Mouse (Mus musculus) left cerebral cortex, postnatal 36 days (tissue): ENCODE data around the gene Egln3. TPM values are rescaled to one million over a fixed set of nuclear protein-coding genes. Genes with fewer than 3 reads are reported as not detected.

Source experiments
- DNase-seq, 2 experiments: peaks; one replicate each; pipeline ENCODE4 v3.0.0; 2021 to 2022; ENCODE audit warnings: low spot score in 2 of 2, mixed read lengths in 1 of 2
- intact Hi-C: fragments of 180-260 bp; cut with DNase I; formaldehyde crosslinking; loops from one replicate; pipeline ENCODE4 v1.15.1; 2025
- total RNA-seq, 2 experiments: library from RNA; stranded (reverse); gene quantifications; 2 replicates each; pipeline ENCODE4 v1.2.3; 2021

Gene Egln3
- total RNA-seq, 2 experiments from 2014 or later = 9.1 to 9.9 TPM

- intact Hi-C loops = no loop called here
- no peak for DNase-seq
Observed at GRCm38 (mm10) chr12:54205731-54206130, 2.1 kb upstream of the Egln3 start.

GRCm38 (mm10) chr12:54205195-54205594, 1.5 kb upstream of the Egln3 start:
- intact Hi-C loops = no loop called here
- DNase-seq = no peak

- DNase-seq = peak; percentile 14 to 39
- intact Hi-C loops = no loop called here
Observed at GRCm38 (mm10) chr12:54202765-54203655, 650 bp downstream of the Egln3 start.

- DNase-seq = no peak
- intact Hi-C loops = no loop called here
Observed at GRCm38 (mm10) chr12:54202276-54202675, 1.4 kb downstream of the Egln3 start.

DNA sequence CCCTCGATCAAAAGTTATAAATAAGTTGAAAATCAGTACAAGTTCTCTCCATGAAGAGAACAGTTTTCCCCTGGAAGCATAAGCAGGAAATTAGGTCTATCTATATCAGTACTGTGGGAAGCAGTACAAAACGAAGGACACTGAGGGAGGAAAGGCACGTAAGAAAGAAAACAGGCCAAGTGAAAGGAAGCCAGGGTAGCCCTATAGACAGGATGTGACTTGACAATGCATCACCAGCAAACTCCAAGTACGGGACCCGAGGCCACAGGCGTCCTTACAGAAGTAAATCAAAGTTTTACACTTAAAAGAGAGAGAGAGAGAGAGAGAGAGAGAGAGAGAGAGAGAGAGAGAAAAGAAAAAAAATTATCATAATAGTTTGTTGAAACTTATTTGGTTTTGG, 2.8 kb downstream of the Egln3 start:
- no peak for DNase-seq
- intact Hi-C loops = no loop called here

- DNase-seq = no peak
- intact Hi-C loops = no loop called here
Observed at GRCm38 (mm10) chr12:54200172-54200571, 3.5 kb downstream of the Egln3 start.

DNA sequence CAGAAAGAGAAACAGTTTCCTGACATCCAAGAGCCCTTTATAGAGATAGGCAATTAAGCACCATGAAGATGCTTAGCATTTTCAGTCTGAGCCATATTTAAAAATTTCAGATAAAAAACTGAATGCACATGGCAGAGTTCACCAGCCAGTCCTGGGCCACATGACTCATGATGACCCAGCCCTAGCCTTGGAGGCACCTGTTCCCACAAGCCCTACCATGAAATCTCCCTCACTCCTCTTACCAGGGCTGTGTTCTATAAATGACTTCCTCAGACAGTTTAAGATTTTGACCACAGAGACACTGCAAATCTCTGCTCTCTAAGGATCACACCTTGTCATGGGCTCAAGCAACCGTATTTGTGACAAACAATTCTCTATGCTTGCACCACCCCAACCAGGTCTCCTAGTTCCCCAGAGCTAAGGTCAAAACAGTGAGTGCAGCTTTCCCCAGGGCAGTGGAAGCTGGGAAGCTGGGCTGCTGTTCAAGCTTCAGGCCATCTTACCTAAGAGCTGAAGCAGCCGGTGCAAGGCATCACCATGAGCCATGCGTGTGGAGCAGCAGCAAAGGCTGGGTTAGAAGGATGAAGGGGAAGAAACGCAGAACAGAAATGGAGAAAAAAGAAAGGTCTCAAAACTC, 5.3 kb downstream of the Egln3 start:
- DNase-seq = no peak
- intact Hi-C loops = loop anchor here (10.0 kb wide), 1 partner anchor 156 kb away; no protein-coding TSS in a partner anchor

GRCm38 (mm10) chr12:54197849-54198248, 5.8 kb downstream of the Egln3 start:
- intact Hi-C loops = loop anchor here (10.0 kb wide), 1 partner anchor 157 kb away; no protein-coding TSS in a partner anchor
- DNase-seq = no peak

DNA sequence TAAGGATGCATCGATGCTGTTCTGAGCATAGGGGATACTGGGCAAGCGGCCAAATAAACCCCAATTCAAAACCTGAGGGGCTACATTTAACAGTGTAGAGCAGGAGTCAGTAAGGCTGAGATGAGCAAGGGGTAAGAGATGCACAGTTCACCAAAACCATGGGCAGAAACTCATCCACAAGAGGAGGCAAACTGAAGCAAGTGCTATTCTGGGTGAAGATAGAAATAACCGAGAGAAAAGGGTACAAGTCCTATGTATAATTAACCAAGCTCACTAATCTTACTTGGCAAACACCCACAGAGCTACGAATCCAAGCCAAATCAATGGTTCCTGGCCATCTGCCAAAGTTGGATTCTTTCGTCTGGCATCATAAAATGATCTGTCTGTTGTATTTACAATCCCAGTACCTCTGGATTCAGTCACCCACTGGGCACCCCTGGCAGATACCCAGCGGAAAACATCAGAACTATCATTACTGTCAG, 6.3 kb downstream of the Egln3 start:
- DNase-seq = no peak
- intact Hi-C loops = loop anchor here (10.0 kb wide), 1 partner anchor 157 kb away; no protein-coding TSS in a partner anchor

- DNase-seq = no peak
- intact Hi-C loops = loop anchor here (10.0 kb wide), 1 partner anchor 158 kb away; no protein-coding TSS in a partner anchor
Observed at GRCm38 (mm10) chr12:54196881-54197280, 6.8 kb downstream of the Egln3 start.

- no peak for DNase-seq
- intact Hi-C loops = loop anchor here (10.0 kb wide), 1 partner anchor 161 kb away; no protein-coding TSS in a partner anchor
Observed at GRCm38 (mm10) chr12:54194159-54194558, 9.5 kb downstream of the Egln3 start.

DNA sequence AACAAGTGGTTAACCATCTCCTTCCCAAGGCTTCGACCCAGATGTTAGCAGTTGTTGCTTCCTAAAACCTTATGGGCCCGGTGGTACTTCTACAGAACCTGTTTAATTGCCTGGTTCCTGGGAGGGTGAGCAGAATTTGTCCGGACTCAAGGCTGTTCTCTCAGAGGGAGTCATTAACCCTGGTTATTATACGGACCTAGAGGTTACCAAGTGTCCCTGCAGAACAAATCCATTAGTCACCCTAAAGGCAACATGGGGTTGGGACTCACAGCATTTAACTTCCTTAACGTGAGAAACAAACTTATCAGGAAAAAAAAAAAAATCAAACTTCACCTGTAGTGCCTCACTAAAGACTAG, 11.4 kb downstream of the Egln3 start:
- DNase-seq = no peak
- intact Hi-C loops = loop anchor here (10.0 kb wide), 1 partner anchor 163 kb away; no protein-coding TSS in a partner anchor

DNA sequence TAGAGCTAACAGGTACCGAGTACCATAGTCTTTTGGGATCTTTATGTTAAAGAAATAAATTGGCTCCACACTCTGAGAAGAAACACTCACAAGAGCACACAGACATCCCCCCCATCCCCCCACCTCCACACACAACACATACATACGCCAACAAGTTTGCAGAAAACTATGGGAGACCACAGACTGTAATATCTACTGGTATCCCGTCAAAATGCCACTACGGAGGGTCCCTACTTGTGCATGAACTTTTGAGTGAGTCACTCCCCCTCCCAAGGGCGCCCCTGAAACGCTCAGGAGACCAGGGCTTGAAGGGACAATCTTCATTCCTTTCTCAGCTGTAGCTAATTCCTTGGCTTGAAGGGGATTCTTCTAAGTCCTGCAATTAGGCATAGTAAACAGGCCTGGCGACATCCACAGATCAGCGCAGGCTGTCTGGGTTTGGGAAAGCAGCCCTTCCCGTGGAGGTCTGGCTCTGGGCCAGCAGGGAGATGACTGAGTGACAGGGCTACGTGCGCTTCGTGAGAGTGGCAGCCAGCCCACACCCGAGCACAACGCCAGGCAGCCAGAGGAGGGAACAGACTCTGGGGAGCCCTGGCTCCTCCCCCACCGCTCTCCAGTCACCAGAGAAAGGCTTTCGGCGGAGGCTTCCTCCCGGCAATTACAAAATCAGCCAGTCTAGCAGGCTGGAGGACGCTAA, 11.9 kb downstream of the Egln3 start:
- intact Hi-C loops = loop anchor here (10.0 kb wide), 1 partner anchor 163 kb away; no protein-coding TSS in a partner anchor
- DNase-seq = peak; percentile 75 to 76

DNA sequence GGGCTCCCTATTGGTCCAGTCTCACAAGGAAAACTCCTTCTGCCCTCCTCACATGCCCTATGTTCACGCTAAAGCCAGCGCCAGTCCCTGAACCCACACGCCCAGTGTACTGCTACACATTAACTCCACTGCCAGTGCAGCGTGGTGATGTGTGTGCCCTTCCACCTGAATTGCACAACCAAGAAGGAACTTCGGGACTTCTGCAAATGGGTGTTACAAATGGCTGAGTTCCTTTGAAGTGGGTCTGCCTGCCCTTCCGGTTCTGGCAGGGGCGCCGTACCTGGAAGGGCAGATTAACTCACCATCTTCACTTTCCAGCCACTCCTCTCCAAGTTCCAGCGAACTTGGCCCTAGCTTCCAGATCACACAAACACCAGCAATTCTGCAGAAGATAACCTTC, 12.5 kb downstream of the Egln3 start:
- no peak for DNase-seq
- intact Hi-C loops = loop anchor here (10.0 kb wide), 1 partner anchor 164 kb away; no protein-coding TSS in a partner anchor

- DNase-seq = no peak
- intact Hi-C loops = no loop called here
Observed at GRCm38 (mm10) chr12:54187812-54188600, 15.7 kb downstream of the Egln3 start.

- DNase-seq = no peak
Observed at GRCm38 (mm10) chr12:54186926-54187623, 16.6 kb downstream of the Egln3 start.

DNA sequence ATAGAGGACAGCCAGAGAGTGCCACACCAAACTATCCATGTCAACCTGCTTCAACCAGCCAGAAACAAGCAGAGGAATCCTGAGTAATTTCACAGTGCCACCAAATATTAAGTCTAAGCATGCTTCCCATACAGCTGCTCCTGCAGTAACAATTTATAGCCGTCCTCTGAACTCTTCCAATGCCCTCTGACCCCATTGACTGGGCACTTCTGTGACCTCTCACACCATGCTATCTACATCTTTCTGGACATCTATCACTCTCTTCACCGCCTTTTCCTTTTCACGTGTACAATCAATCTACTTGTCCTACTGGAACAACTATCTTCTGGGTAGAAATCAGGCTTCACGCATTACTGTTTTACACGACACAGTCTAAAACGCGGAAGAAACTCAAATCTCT, 19.4 kb downstream of the Egln3 start:
- intact Hi-C loops = no loop called here
- no peak for DNase-seq

More at GRCm38 (mm10) chr12:54186926-54187623, 16.6 kb downstream of the Egln3 start:
- intact Hi-C loops = no loop called here

GRCm38 (mm10) chr12:54178323-54178722, 25.3 kb downstream of the Egln3 start:
- no peak for DNase-seq
- intact Hi-C loops = no loop called here
